Mouse (Mus musculus): ENCODE measurements at regions not wholly inside any gene's neighbourhood (a gene's known extent, or its start where the extent isn't known, plus 50 kb on each side); places are given as distances from the start of the nearest gene placed in this dataset.

DNA sequence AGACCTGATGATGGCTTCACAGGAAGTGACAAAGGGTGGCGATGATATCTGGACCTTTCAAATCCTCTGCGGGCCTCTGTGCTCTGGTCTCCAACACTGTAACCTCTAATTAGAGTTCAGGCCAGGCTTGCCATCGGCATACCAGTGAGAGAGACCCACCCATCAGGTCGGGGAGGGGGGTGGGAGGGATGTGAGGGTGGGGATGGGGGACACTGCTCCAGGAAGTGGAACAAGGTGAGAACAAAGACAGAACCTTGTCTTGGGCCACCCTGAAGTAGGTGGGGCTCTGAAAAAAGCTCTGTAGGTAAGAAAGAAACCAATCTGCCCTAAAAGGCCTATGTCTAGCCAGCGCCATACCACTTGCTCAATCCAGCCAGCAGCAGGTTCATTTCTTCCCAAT is 243.0 kb upstream of the Tle3 start:
- ATAC-seq = no peak
- Histone ChIP-seq H3K27me3 (ENCODE audit: control insufficient read depth, insufficient read depth, low read depth, low read length) (peaks cover 3% of the 10 kb centered on the region; the same call in 1 of the 2 replicates), H3K4me1 (ENCODE audit: control insufficient read depth, insufficient read depth, low read length) (no peaks in the 10 kb centered on the region), H3K27ac (ENCODE audit: low read length) (no peak overlapping the region), H3K36me3 (ENCODE audit: control insufficient read depth, insufficient read depth, low read length) (no peaks in the 10 kb centered on the region), H3K4me2 (ENCODE audit: low read length) (no peak overlapping the region), H3K4me3 (ENCODE audit: low read depth, low read length) (no peak overlapping the region), H3K9ac (ENCODE audit: low read depth, low read length) (no peak overlapping the region), H3K9me3 (replicated peaks; ENCODE audit: control insufficient read depth, low read length, poor library complexity, severe bottlenecking) (no peaks in the 10 kb centered on the region)
- 85% methylated on average over 5 of the region's 5 CpGs for WGBS

GRCm38 (mm10) chr9:61130877-61131276 is 241.3 kb upstream of the Tle3 start:
- no peak overlapping the region for H3K4me3 ChIP-seq (ENCODE audit: low read depth, low read length)
- no peaks in the 10 kb centered on the region for H3K36me3 ChIP-seq (ENCODE audit: control insufficient read depth, insufficient read depth, low read length)
- H3K27ac ChIP-seq (ENCODE audit: low read length) = no peak overlapping the region
- H3K9me3 ChIP-seq (replicated peaks; ENCODE audit: control insufficient read depth, low read length, poor library complexity, severe bottlenecking) = no peaks in the 10 kb centered on the region
- H3K4me1 ChIP-seq (ENCODE audit: control insufficient read depth, insufficient read depth, low read length) = peaks cover 6% of the 10 kb centered on the region
- H3K27me3 ChIP-seq (ENCODE audit: control insufficient read depth, insufficient read depth, low read depth, low read length) = peaks cover 3% of the 10 kb centered on the region; the same call in 1 of the 2 replicates
- H3K9ac ChIP-seq (ENCODE audit: low read depth, low read length) = no peak overlapping the region
- ATAC-seq = no peak
- WGBS = 89% methylated on average over 4 of the region's 4 CpGs
- H3K4me2 ChIP-seq (ENCODE audit: low read length) = no peak overlapping the region

DNA sequence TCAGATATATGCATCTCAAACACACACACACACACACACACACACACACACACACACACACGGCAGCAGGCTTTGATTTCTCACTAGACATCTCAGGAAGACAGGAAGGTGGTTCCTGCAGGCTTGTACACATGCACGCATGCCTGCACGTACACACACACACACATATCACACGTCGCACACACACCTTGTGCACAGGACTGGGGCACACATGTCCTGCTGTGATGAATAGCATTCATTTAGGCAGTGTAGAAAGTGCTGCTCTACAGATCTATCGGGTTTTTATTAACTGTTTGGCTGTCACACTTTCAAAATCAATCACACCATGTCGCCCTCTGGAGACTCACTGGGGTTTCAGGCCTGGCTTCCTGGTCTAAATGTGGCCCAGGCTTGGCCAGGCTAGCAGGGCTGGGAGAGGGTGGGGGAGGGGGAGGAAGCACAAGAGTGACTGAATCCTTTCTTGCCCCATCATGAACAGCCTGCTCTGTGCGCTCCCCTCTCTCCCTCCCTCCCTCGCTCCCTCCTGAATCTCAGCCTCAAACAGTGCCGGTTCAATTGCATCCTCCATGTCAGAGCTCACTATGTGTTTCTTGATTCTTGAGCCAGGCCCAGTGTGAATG is 236.8 kb upstream of the Tle3 start:
- Histone ChIP-seq H3K27me3 (ENCODE audit: control insufficient read depth, insufficient read depth, low read depth, low read length) (no peaks in the 10 kb centered on the region), H3K4me3 (ENCODE audit: low read depth, low read length) (no peak overlapping the region), H3K9ac (ENCODE audit: low read depth, low read length) (no peak overlapping the region), H3K4me1 (ENCODE audit: control insufficient read depth, insufficient read depth, low read length) (peaks cover 6% of the 10 kb centered on the region), H3K36me3 (ENCODE audit: control insufficient read depth, insufficient read depth, low read length) (no peaks in the 10 kb centered on the region), H3K4me2 (ENCODE audit: low read length) (no peak overlapping the region), H3K27ac (ENCODE audit: low read length) (no peak overlapping the region), H3K9me3 (replicated peaks; ENCODE audit: control insufficient read depth, low read length, poor library complexity, severe bottlenecking) (no peaks in the 10 kb centered on the region)
- ATAC-seq = 0 out of 2 replicates have a peak, but pooled peaks have one; percentile 45
- 45% methylated on average over 10 of the region's 10 CpGs for WGBS

DNA sequence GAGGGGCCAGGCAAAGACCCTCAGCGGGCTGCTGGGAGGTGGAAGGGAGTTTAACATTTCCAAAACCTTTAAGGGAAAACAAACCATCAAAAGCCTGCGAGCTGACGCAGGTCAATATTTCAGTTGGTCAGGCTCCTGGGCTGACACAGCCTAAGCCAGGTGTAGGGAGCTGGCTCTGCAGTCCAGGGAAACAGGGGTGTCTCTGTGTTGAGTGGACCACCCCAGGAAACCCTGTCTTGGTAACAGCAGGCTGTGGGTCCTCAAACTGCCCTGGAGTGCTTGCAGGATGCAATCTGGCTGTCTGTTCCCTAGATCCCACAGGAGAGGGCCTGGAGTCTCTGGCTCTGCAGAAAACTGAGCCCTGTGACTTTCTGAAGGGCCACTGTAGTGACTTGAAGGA is 236.2 kb upstream of the Tle3 start:
- ATAC-seq = no peak
- H3K4me2 ChIP-seq (ENCODE audit: low read length) = no peak overlapping the region
- H3K4me1 ChIP-seq (ENCODE audit: control insufficient read depth, insufficient read depth, low read length) = peaks cover 6% of the 10 kb centered on the region
- WGBS = 58% methylated on average over 3 of the region's 3 CpGs
- no peak overlapping the region for H3K4me3 ChIP-seq (ENCODE audit: low read depth, low read length)
- H3K27ac ChIP-seq (ENCODE audit: low read length) = no peak overlapping the region
- no peaks in the 10 kb centered on the region for H3K9me3 ChIP-seq (replicated peaks; ENCODE audit: control insufficient read depth, low read length, poor library complexity, severe bottlenecking)
- no peak overlapping the region for H3K9ac ChIP-seq (ENCODE audit: low read depth, low read length)
- H3K27me3 ChIP-seq (ENCODE audit: control insufficient read depth, insufficient read depth, low read depth, low read length) = no peaks in the 10 kb centered on the region
- H3K36me3 ChIP-seq (ENCODE audit: control insufficient read depth, insufficient read depth, low read length) = no peaks in the 10 kb centered on the region

DNA sequence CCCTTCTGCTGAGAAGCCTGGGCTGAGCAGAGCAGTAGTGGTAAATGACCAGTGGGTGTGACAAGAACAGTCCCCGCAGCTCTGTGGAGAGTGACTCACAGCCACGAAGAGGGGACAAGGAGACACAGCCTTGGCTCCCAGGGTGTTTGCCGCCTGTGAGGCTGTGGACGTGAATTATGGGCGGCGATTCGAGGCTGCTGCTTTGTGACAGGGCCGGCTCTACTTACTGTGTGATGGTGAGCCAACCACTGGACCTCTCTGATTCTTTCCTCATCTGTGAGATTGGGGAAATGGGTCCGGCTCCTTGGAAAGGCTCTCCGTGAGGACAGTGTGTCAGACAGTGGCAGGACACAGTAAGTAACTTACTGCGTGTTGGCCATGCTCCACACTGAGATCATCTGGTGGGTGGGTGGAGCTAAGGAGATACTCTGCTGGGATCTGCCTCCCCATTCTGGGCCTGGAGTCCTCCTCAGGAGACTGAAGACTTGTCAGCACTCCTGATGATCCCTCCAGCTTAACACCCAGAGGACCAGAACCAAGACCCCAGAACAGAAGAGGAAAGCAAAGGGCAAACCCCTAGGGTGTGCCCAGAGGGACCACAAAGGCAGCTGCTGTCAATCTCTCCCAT is 233.3 kb upstream of the Tle3 start:
- Histone ChIP-seq H3K27me3 (ENCODE audit: control insufficient read depth, insufficient read depth, low read depth, low read length) (no peaks in the 10 kb centered on the region), H3K27ac (ENCODE audit: low read length) (no peak overlapping the region), H3K4me1 (ENCODE audit: control insufficient read depth, insufficient read depth, low read length) (peaks cover 6% of the 10 kb centered on the region), H3K9ac (ENCODE audit: low read depth, low read length) (no peak overlapping the region), H3K4me3 (ENCODE audit: low read depth, low read length) (no peak overlapping the region), H3K9me3 (replicated peaks; ENCODE audit: control insufficient read depth, low read length, poor library complexity, severe bottlenecking) (no peaks in the 10 kb centered on the region), H3K4me2 (ENCODE audit: low read length) (no peak overlapping the region), H3K36me3 (ENCODE audit: control insufficient read depth, insufficient read depth, low read length) (no peaks in the 10 kb centered on the region)
- ATAC-seq = no peak
- 77% methylated on average over 11 of the region's 11 CpGs for WGBS

DNA sequence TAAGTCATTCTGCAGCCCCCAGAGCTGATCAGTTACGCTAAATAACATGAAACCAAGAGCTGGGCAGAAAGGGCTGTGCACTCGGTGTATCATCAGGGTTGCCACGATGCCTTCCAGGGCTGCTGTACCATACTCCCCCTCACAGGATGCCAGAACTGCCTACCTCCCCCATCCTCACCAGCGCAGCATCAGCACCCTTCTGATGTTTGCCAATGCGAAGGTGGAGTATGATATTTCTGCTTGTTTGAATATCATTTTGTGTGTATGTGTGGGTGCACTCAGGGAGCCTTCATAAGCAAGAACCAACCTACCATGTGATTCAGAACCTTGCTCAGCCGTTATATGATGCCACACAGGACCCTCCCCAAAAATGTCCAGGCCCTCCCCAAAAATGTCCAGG is 229.1 kb upstream of the Tle3 start:
- no peak for ATAC-seq
- Histone ChIP-seq H3K9ac (ENCODE audit: low read depth, low read length) (no peak overlapping the region), H3K4me1 (ENCODE audit: control insufficient read depth, insufficient read depth, low read length) (no peaks in the 10 kb centered on the region), H3K9me3 (replicated peaks; ENCODE audit: control insufficient read depth, low read length, poor library complexity, severe bottlenecking) (no peaks in the 10 kb centered on the region), H3K36me3 (ENCODE audit: control insufficient read depth, insufficient read depth, low read length) (no peaks in the 10 kb centered on the region), H3K27ac (ENCODE audit: low read length) (no peak overlapping the region), H3K27me3 (ENCODE audit: control insufficient read depth, insufficient read depth, low read depth, low read length) (no peaks in the 10 kb centered on the region), H3K4me2 (ENCODE audit: low read length) (no peak overlapping the region), H3K4me3 (ENCODE audit: low read depth, low read length) (no peak overlapping the region)
- 78% methylated on average over 6 of the region's 6 CpGs for WGBS

DNA sequence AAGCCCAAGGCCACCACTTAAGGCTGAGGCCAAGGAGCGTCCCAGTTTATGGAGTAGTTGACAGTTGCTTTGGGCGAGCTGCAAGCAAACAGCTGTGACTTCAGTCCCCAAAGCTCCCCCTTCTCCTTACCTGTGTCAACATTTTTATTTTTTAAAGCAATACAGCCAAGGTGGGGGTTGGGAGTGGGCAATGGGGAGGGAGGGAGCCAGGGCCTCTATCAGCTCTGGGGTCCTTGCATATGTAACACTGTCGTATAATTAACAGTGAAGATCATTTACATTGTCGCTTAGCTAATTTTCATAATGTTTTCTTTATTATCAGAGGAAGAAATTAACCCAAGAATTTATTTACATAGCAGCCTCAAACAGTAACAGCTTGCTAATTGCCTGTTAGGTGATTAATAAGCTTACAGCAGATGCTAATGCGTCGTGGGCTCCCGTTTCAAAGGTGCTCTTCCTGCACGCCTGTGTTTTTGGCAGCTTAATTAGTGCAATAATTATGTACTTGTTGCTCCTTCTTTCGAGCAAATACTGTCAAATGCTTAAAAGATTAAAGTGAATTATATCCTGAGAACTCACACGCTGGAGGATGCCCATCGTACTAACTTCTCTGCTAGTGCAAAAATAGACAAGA is 227.4 kb upstream of the Tle3 start:
- no peak overlapping the region for H3K4me2 ChIP-seq (ENCODE audit: low read length)
- 66% methylated on average over 11 of the region's 11 CpGs for WGBS
- H3K36me3 ChIP-seq (ENCODE audit: control insufficient read depth, insufficient read depth, low read length) = no peaks in the 10 kb centered on the region
- H3K27ac ChIP-seq (ENCODE audit: low read length) = no peak overlapping the region
- H3K9ac ChIP-seq (ENCODE audit: low read depth, low read length) = no peak overlapping the region
- H3K4me3 ChIP-seq (ENCODE audit: low read depth, low read length) = no peak overlapping the region
- no peaks in the 10 kb centered on the region for H3K27me3 ChIP-seq (ENCODE audit: control insufficient read depth, insufficient read depth, low read depth, low read length)
- H3K9me3 ChIP-seq (replicated peaks; ENCODE audit: control insufficient read depth, low read length, poor library complexity, severe bottlenecking) = no peaks in the 10 kb centered on the region
- no peaks in the 10 kb centered on the region for H3K4me1 ChIP-seq (ENCODE audit: control insufficient read depth, insufficient read depth, low read length)
- no peak for ATAC-seq

- Histone ChIP-seq H3K27me3 (ENCODE audit: control insufficient read depth, insufficient read depth, low read depth, low read length) (no peaks in the 10 kb centered on the region), H3K36me3 (ENCODE audit: control insufficient read depth, insufficient read depth, low read length) (no peaks in the 10 kb centered on the region), H3K9me3 (replicated peaks; ENCODE audit: control insufficient read depth, low read length, poor library complexity, severe bottlenecking) (no peaks in the 10 kb centered on the region), H3K27ac (ENCODE audit: low read length) (no peak overlapping the region), H3K4me1 (ENCODE audit: control insufficient read depth, insufficient read depth, low read length) (no peaks in the 10 kb centered on the region), H3K4me2 (ENCODE audit: low read length) (no peak overlapping the region), H3K4me3 (ENCODE audit: low read depth, low read length) (no peak overlapping the region), H3K9ac (ENCODE audit: low read depth, low read length) (no peak overlapping the region)
- 93% methylated on average over 8 of the region's 8 CpGs for WGBS
- no peak for ATAC-seq
Observed at GRCm38 (mm10) chr9:61145738-61146137, 226.4 kb upstream of the Tle3 start.

GRCm38 (mm10) chr9:61151201-61151600 is 221.0 kb upstream of the Tle3 start:
- H3K27ac ChIP-seq (ENCODE audit: low read length) = no peak overlapping the region
- no peak for ATAC-seq
- H3K9ac ChIP-seq (ENCODE audit: low read depth, low read length) = no peak overlapping the region
- no peaks in the 10 kb centered on the region for H3K9me3 ChIP-seq (replicated peaks; ENCODE audit: control insufficient read depth, low read length, poor library complexity, severe bottlenecking)
- H3K4me1 ChIP-seq (ENCODE audit: control insufficient read depth, insufficient read depth, low read length) = peaks cover 7% of the 10 kb centered on the region; the same call in 1 of the 2 replicates
- H3K4me2 ChIP-seq (ENCODE audit: low read length) = no peak overlapping the region
- 87% methylated on average over 4 of the region's 4 CpGs for WGBS
- H3K27me3 ChIP-seq (ENCODE audit: control insufficient read depth, insufficient read depth, low read depth, low read length) = no peaks in the 10 kb centered on the region
- no peak overlapping the region for H3K4me3 ChIP-seq (ENCODE audit: low read depth, low read length)
- H3K36me3 ChIP-seq (ENCODE audit: control insufficient read depth, insufficient read depth, low read length) = no peaks in the 10 kb centered on the region
